Mouse (Mus musculus): ENCODE results near the gene Tubgcp6.

The Tubgcp6 gene

DNA sequence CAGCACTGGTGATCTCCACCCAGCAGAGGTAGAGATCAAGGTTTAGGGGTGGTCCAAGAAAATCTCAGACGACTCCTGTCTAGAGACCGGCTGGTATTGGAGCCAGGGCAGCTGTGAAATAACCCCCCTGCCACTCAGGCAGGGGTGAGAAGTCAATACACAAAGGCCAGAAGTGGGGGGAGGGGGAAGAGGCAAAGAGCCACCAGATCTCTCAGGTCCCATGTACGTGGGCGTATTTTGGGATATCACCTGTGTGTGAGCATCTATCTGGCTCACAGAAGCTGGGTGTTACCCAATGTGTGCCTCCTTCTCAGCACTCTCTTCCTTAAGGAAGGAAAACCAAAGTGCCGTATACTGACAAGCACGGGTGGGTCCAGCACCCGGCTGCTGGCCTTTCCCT lies 59.9 kb downstream of the Tubgcp6 start:
- no peak for DNase-seq (ENCODE audit: low read depth)

DNA sequence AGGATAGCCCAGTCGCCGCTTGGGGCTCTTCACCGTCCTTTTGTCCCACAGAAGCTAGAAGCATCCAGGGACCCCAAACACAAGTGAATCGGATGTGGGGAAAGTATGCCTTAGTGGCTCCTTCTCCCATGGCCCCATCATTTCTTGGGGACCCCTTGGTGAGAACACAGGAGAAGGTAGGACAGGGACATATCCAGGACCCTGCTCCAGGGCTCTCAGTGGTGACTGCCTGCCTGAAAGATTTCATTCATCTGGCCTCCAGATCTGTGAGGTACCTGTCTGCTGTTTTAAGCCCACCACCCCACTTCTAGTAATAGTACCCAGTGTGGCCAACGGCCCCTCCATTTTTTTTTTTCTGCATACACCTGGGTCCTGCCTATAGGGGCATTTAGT lies 60.4 kb downstream of the Tubgcp6 start:
- no peak for DNase-seq (ENCODE audit: low read depth)

DNA sequence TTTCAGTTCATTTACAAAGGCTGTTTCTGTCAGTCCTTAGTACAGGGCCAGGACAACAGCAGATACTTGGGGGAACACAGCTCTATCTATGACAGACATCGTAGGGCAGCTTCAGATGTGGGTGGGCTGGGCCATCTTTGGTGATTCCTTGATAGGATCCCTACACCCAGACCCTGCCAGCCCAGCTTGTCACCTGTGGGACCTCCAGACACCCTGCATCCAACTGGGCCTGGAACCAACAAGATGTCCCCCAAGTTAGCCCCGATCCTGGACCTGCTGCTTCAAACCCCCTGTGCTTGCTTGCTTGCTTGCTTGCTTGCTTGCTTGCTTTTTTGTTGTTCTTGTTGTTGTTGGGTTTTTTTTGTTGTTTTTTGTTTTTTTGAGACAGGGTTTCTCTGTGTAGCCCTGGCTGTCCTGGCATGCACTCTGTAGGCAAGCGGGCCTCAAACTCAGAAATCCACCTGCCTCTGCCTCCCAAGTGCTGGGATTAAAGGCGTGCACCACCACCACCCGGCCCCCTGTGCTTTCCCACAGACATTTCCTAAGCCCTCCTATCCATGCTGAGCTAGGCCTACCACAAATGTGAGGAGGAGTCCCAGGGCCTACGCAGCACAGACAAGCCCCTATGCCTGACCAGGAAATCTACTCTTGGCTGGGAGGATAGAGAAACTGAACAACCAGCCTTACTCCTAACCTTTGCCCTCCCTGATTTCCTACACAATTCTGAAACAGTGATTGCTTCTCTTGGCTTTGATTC lies 61.0 kb downstream of the Tubgcp6 start:
- DNase-seq (ENCODE audit: low read depth) = no peak

DNA sequence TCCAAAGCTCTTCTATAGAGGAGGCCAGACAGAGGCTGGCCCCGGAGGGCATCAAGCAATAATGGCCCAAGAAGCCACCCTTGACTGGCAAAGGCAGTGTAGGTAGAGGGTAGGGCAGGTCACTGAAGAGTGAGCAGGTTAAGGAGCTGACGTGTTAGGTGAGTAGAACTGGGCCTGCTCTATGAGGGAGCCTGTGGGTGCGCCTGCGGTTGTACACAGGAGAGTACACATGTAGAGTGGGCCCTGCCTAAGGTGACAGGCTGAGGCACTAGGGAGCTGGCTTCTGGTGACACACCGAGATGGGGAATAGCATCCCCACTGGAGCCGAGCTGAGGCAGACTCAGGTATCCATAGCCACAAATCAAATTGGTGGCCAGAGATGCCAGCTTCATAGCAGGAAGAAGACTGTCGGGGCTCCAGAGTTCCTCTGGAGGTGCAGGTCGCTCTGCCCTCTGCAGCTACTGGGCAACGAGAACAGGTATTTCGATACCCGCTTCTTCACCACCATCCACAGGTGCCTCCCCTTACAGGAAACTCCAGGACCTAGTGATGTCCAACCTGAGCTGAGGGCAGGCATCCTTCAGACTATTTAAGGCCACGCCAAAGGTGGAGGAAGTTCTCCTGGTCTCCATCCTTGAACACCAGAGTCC lies 62.0 kb downstream of the Tubgcp6 start:
- DNase-seq (ENCODE audit: low read depth) = no peak

DNA sequence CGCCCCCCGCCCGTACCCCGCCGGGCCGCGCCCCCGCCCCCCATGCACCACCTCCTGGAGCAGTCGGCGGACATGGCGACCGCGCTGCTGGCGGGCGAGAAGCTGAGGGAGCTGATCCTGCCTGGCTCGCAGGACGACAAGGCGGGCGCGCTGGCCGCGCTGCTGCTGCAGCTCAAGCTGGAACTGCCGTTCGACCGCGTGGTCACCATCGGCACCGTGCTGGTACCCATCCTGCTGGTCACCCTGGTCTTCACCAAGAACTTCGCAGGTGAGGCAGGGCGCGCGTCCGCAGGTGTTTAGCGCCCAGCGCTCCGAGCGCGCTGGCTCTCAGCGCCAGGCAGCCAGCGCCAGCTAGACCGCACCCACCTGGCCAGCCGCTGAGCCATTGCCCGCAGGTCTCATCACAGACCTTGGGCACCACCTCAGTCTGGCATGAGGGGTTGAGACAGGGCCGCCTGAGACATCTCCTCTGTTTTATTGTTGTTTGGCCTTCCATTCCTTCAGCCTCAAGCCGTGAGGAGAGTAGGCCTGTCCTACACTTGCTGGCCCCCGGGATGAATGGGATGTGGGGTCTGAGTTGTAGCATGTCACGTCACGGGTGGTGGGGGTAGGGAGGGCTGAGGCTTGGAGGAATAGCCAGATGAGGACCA lies 62.8 kb downstream of the Tubgcp6 start:
- no peak for DNase-seq (ENCODE audit: low read depth)

DNA sequence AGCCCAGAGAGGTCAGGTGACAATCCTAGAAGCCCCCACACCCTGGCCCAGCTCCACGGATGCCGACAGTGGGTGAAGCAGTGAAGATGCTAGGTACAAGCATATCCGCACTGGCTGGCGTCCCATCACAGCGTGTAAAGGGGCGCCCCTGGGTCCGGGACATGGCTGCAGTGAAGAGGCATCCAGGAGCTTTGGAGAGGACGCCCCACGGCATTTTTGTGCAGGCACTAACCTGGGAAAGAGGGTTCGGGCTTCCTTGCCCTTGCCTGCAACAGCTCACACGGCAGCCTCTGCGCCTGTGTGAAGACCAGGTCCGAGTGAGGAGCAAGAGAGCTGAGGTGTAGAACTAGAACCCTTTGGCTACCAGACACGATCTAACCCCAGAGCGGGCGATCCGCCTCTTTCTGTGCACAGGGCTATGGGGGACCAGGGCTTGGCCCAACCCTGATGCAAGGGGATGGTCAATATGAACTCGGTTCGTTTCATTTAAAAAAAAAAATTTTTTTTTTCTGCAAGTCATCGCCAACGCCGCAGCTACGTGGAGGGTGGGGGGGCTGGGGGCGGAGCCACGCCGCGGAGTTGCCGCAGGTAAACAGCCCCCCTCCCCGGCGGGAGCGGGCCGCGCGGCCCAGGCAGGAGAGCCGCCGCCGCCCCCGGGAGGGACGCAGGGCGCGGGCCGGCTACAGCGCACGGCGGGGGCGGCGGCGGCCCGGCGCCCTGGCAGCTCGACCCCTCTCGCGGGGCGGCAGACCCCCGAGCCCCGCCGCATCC lies 63.6 kb downstream of the Tubgcp6 start, which contains the start of gene Panx2:
Gene Panx2 (plus strand): TSS at position 574 of the 771 bp plus-strand sequence.
- DNase-seq (ENCODE audit: low read depth) = no peak

DNA sequence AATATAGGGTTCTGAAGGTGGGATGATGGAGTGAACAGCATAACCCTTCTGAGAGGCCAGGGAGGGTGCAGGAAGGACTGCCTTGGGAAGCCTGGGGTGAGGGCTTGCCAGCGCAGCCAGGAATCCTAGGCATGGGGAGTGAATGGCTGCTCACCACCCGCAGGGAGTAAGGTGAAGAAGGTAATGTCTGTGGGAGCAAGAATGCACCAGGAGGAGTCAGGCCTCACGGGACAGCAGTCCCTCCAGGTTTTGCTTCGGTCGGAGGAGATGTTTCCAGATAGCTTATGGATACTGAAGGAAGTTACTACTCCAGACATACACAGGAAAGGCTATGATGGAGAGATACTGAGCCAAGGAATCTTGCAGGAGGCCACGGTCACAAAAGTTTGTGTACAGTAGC lies 64.2 kb downstream of the Tubgcp6 start:
- DNase-seq (ENCODE audit: low read depth) = no peak

DNA sequence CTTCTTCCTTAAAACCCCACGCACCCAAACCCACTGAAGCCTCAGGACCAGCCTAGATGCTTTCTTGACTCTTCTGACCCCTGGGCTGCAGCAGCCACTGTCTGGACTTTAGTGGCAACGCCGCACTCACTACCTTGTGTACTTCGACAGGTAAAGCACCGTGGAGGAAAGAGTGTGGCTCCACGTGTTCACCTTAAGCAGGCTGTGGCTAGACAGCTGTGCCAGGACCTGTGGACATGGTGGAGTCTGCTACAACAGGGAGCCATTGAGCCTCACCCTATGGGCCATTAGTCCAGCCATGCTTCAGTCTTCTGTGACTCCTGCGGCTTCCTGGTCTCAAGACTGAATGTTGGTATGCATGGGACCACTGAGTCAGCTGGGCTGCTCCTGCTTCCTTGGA lies 68.2 kb downstream of the Tubgcp6 start:
- no peak for DNase-seq (ENCODE audit: low read depth)
